Mouse (Mus musculus): ENCODE data around the gene Mcm3ap. TPM values are rescaled to one million over a fixed set of nuclear protein-coding genes. Genes with fewer than 3 reads are reported as not detected.

Gene Mcm3ap
- 45.9 and 55.5 TPM in 2 replicates for total RNA-seq (2023)

GRCm38 (mm10) chr10:76468203-76469162, at the start of gene Mcm3ap, which contains the start of gene Ybey:
Gene Mcm3ap (plus strand): TSS chr10:76468927.
Gene Ybey (minus strand): TSS chr10:76469114.

DNA sequence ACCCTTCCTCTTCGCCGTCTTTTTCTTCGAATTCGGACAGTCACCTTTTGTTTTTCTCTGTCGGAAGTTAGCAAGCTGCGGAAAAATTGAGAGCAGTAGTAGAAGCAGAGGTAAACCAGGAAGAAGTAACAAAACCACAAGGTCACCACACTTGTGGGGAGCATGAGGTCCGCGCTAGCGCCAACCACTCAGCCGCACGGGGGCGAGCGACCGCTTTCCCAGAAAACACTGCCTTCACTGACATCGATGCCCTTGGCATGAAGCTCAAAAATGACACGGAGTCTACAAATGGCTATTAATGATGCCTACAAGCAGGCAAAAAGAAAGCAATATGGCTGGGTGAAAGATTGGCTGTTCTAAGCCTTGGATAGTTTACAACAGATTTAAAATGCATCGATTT, 28.4 kb upstream of the Mcm3ap start, which contains the start of gene AC141477.1:
Gene AC141477.1, minus strand, starts transcription at position 164 of the 400 bp plus-strand sequence.

DNA sequence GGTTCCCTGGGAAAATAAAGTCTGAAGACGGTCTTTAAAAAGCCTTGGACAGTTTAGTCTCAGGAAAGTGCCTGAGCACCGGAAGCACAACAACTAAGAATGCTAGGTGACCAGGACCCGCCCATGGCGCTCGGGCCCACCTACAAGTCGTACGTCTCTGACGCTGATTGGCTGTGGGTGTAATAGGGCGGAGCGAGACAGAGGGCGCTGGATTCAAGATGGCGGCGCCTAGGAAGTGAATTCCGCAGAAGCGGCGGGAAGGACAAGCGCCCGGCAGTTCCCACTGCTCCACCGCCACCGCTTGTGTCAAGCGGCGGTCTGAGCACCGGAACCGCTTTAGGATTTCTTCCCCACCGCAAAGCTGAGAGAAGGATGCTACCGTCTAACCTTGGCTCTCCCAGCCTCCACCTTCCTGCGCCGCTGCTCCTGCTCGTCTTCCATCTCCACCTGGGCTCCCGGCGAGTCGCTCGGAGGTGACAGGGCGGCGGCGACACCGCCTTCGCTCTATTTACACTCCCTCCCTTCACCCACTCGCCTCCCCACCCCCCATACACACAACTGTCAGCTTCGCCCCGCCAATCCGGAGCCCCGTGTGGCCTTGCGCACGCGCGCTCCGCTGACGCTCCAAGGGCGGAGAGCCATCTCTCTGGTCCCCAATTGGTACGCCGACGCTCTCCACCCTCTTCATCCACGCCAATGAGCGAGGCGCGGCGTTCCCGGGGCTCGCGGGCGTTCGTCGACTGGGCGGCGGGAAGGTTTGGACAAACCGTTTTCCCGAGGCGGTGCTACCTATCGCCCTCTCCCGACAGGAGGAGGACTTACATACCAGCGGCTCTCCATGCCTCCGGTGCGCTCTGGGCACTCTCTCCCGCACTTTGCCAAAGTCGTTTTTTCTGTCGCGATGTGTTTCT, 26.3 kb upstream of the Mcm3ap start, which contains the start of gene Pcnt:
Gene Pcnt, minus strand, starts transcription at position 609 of the 911 bp plus-strand sequence.

GRCm38 (mm10) chr10:76448851-76449250, 19.9 kb upstream of the Mcm3ap start, which contains the start of gene 2610028H24Rik:
Gene 2610028H24Rik (plus strand): TSS chr10:76449081.

DNA sequence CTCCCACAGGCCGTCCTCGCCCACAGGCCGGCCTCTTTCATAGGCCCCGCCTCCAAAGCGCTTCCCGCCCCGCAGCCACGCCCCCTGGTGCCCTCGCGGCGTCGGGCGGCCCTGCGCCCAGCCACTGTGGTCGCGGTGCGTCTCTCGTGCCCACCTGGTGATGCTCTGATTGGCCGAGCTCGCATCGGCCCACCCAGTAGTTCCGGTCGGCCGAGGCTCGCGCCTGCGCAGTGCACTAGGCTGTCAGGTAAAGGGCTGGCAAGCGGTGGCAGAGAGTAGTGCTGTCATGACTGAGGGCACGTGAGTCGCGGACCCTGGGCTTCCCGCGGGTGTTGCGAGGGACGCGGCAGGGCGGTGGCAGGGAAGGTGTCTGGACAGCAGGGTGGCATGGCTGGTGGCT, 62.6 kb downstream of the Mcm3ap start, which contains the start of gene Lss:
Gene Lss, plus strand, starts transcription at position 214 of the 400 bp plus-strand sequence.

DNA sequence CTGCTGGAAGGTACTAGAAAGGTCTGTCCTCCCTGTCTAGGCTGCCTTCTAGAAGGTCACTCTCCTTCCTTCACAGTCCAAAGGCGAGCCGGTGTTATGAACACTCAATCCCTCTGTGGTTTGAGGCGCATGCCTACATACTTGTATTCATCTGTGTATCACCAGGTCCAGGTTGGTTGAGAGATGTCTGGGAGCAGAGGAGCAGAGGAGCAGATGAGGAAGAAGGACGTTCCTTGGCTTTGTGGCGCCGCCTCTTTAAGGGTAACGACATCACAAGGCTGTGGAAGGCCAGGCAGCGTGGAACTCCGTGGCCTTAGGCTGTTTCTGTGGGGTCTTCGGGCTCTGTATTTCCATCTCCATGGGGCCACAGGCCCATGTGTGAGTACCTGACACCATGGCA, 93.2 kb downstream of the Mcm3ap start, which contains the start of gene Spatc1l:
Gene Spatc1l, plus strand, starts transcription at position 301 of the 400 bp plus-strand sequence.

Other genes with a start within 250 kb of the Mcm3ap start
- 0.68 and 1.0 TPM in 2 replicates for gene Prmt2, start 231.1 kb upstream of the Mcm3ap start, total RNA-seq (2023)
- gene S100b, start 215.1 kb upstream of the Mcm3ap start, total RNA-seq (2023): not detected in 2 replicates
- gene Dip2a, start 123.6 kb upstream of the Mcm3ap start, total RNA-seq (2023): 4.2 and 7.2 TPM in 2 replicates
- gene AC141477.1, start 28.5 kb upstream of the Mcm3ap start, total RNA-seq (2023): 5.5 and 8.8 TPM in 2 replicates
- gene Pcnt, start 26.1 kb upstream of the Mcm3ap start, total RNA-seq (2023): 33.0 and 45.0 TPM in 2 replicates
- not detected in 2 replicates for gene 2610028H24Rik, start 19.8 kb upstream of the Mcm3ap start, total RNA-seq (2023)
- 0.69 and 1.3 TPM in 2 replicates for gene Ybey, start 187 bp downstream of the Mcm3ap start, total RNA-seq (2023)
- 2.6 and 4.9 TPM in 2 replicates for gene Lss, start 62.7 kb downstream of the Mcm3ap start, total RNA-seq (2023)
- gene Spatc1l, start 93.3 kb downstream of the Mcm3ap start, total RNA-seq (2023): not detected in 2 replicates
- gene Ftcd, start 106.7 kb downstream of the Mcm3ap start, total RNA-seq (2023): not detected in 2 replicates
- gene Col6a2, start 154.7 kb downstream of the Mcm3ap start, total RNA-seq (2023): 0.09 and 0.22 TPM in 2 replicates